Mouse (Mus musculus) kidney, embryonic 16.5 days (tissue): ENCODE data around the gene Hmgb2. TPM values are rescaled to one million over a fixed set of nuclear protein-coding genes. Genes with fewer than 3 reads are reported as not detected.

ENCODE experiments used
- polyA plus RNA-seq: library from polyadenylated mRNA; unstranded; fragments of >200 nt; fragmentation: Nextera tagmentation; extraction: Ambion mirVana; gene quantifications from 2 replicates; pipeline ENCODE4 v1.2.1, GENCODE M21; 2015

Gene Hmgb2
- polyA plus RNA-seq, 1 experiment from 2014 or later = 309 TPM

Other genes starting within 250 kb of the Hmgb2 start
- 0.25 and 0.62 TPM in 2 replicates for gene Hand2, start 190.9 kb upstream of the Hmgb2 start, polyA plus RNA-seq
- not detected in 2 replicates for gene Scrg1, start 56.0 kb upstream of the Hmgb2 start, polyA plus RNA-seq
- gene Sap30, start 24.0 kb upstream of the Hmgb2 start, polyA plus RNA-seq = 29.0 and 32.5 TPM in 2 replicates
- gene Galnt7, start 141.1 kb downstream of the Hmgb2 start, polyA plus RNA-seq = 22.4 and 23.7 TPM in 2 replicates